Mouse (Mus musculus) liver, adult 2 months (tissue): ENCODE data around the gene Enox1. TPM values are rescaled to one million over a fixed set of nuclear protein-coding genes. Genes with fewer than 3 reads are reported as not detected.

Source experiments
- DNase-seq: peaks from one replicate; pipeline ENCODE4 v3.0.0-alpha.2; 2011; ENCODE audit warnings: low read depth, low spot score; ENCODE audit errors: extremely low read depth
- H3K27ac ChIP-seq: fragments of 200-500 bp; replicated peaks from 2 replicates; pipeline ENCODE4 v1.5.1; 2012; ENCODE audit warnings: low read depth, mild to moderate bottlenecking, control low read depth, inconsistent platforms, low read length; ENCODE audit not compliant: insufficient read depth
- H3K27me3 ChIP-seq: fragments of 200-500 bp; 2 replicates; pipeline ENCODE4 v1.6.1; 2012; ENCODE audit warnings: mild to moderate bottlenecking, moderate library complexity, low read length, inconsistent platforms; ENCODE audit not compliant: control insufficient read depth, insufficient read depth
- H3K36me3 ChIP-seq: fragments of 200-500 bp; 2 replicates; pipeline ENCODE4 v1.6.1; 2012; ENCODE audit warnings: low read length, inconsistent platforms; ENCODE audit not compliant: control insufficient read depth, insufficient read depth
- H3K4me1 ChIP-seq: fragments of 200-500 bp; 2 replicates; pipeline ENCODE4 v1.6.1; 2011; ENCODE audit warnings: low read length; ENCODE audit not compliant: control insufficient read depth, insufficient read depth
- H3K4me3 ChIP-seq: fragments of 200-500 bp; 2 replicates; pipeline ENCODE4 v1.5.1; 2011; ENCODE audit warnings: low read depth, mild to moderate bottlenecking, control low read depth, low read length, moderate library complexity; ENCODE audit not compliant: insufficient read depth
- H3K79me2 ChIP-seq: fragments of 200-500 bp; 2 replicates; pipeline ENCODE4 v1.6.1; 2012; ENCODE audit warnings: inconsistent platforms, mild to moderate bottlenecking, low read length, moderate library complexity; ENCODE audit not compliant: control insufficient read depth, insufficient read depth
- H3K9ac ChIP-seq: fragments of 200-500 bp; 2 replicates; pipeline ENCODE4 v1.6.1; 2012; ENCODE audit warnings: low read depth, mild to moderate bottlenecking, control low read depth, inconsistent platforms, low read length
- CTCF ChIP-seq: fragments of 200-500 bp; IDR thresholded peaks from 2 replicates; pipeline ENCODE4 v1.5.1; 2011; ENCODE audit warnings: low read depth, low read length, control low read depth
- POLR2A ChIP-seq: fragments of 200-500 bp; IDR thresholded peaks from 2 replicates; pipeline ENCODE4 v1.6.1; 2011; ENCODE audit warnings: low read length, control low read depth; ENCODE audit not compliant: insufficient read depth; ENCODE audit errors: extremely low read depth
- WGBS: fragments of 180-500 bp; shearing (Covaris S2); methylation state at CpG from one replicate; pipeline ENCODE4 v1.1.7; 2018; 5-methylcytosine and 5-hydroxymethylcytosine counted together
- polyA plus RNA-seq: library from polyadenylated mRNA; depleted of rRNA; stranded (reverse); fragments of >200 nt; gene quantifications from 2 replicates; pipeline ENCODE4 v1.2.3, GENCODE M21; 2012
- total RNA-seq: library from RNA; depleted of rRNA; stranded (reverse); fragments of >200 nt; gene quantifications from 2 replicates; pipeline ENCODE4 v1.2.3, GENCODE M21; 2014

Enox1 gene
- total and polyA plus RNA-seq, 2 experiments = 0.09 TPM; not detected in 1

GRCm38 (mm10) chr14:77478210-77478609 lies 321.6 kb downstream of the Enox1 start:
- no peaks in the 10 kb centered on the region; the same call in 1 of the 2 replicates for H3K27me3 ChIP-seq
- WGBS = 93% methylated on average over 7 of the region's 7 CpGs
- no peak overlapping the region for H3K27ac ChIP-seq
- no peaks in the 10 kb centered on the region for H3K36me3 ChIP-seq
- no peak for TF ChIP-seq POLR2A
- no peak for TF ChIP-seq CTCF
- no peaks in the 10 kb centered on the region for H3K4me1 ChIP-seq
- no peaks in the 10 kb centered on the region for H3K79me2 ChIP-seq
- no peak for DNase-seq
- no peak overlapping the region for H3K9ac ChIP-seq
- no peak overlapping the region for H3K4me3 ChIP-seq

- 95% methylated on average over 8 of the region's 8 CpGs for WGBS
- TF ChIP-seq POLR2A (no peak), CTCF (no peak)
- no peak overlapping the region for H3K4me3 ChIP-seq
- no peaks in the 10 kb centered on the region for H3K36me3 ChIP-seq
- no peaks in the 10 kb centered on the region; the same call in 1 of the 2 replicates for H3K27me3 ChIP-seq
- H3K27ac ChIP-seq = no peak overlapping the region
- H3K4me1 ChIP-seq = no peaks in the 10 kb centered on the region
- H3K9ac ChIP-seq = no peak overlapping the region
- DNase-seq = no peak
- H3K79me2 ChIP-seq = no peaks in the 10 kb centered on the region
Measured at GRCm38 (mm10) chr14:77478692-77479091, 322.1 kb downstream of the Enox1 start.

GRCm38 (mm10) chr14:77483076-77483475 lies 326.5 kb downstream of the Enox1 start:
- H3K4me3 ChIP-seq = no peak overlapping the region
- no peaks in the 10 kb centered on the region; the same call in 1 of the 2 replicates for H3K27me3 ChIP-seq
- no peak for DNase-seq
- TF ChIP-seq POLR2A = no peak
- no peak for TF ChIP-seq CTCF
- H3K79me2 ChIP-seq = no peaks in the 10 kb centered on the region
- H3K27ac ChIP-seq = no peak overlapping the region
- 43% methylated on average over 15 of the region's 15 CpGs for WGBS
- H3K4me1 ChIP-seq = no peaks in the 10 kb centered on the region
- H3K36me3 ChIP-seq = no peaks in the 10 kb centered on the region
- no peak overlapping the region for H3K9ac ChIP-seq

- Histone ChIP-seq H3K4me3 (no peak overlapping the region), H3K79me2 (no peaks in the 10 kb centered on the region), H3K36me3 (no peaks in the 10 kb centered on the region), H3K27ac (no peak overlapping the region), H3K27me3 (no peaks in the 10 kb centered on the region; the same call in 1 of the 2 replicates), H3K4me1 (no peaks in the 10 kb centered on the region), H3K9ac (no peak overlapping the region)
- 85% methylated on average over 8 of the region's 8 CpGs for WGBS
- no peak for DNase-seq
- no peak for TF ChIP-seq CTCF
- TF ChIP-seq POLR2A = no peak
Measured at GRCm38 (mm10) chr14:77484951-77485447, 328.4 kb downstream of the Enox1 start.

DNA sequence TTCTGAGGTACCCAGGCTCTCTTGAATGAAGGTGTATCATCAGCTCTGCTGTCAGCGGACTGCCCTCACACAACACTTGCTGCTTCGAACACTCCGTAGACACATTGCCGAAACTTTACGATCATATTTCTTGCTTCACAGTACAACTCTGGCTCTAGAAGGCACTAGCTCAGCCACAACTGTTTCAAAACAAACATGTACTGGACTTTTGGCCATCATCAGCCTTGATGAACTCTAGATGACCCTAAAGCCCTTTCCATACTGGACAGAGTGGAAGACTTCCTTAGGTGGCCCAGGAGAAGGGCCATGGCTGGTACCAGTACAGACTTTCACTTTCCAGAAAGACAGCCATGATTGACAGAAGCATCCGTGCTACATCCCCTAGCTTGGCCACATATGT lies 334.1 kb downstream of the Enox1 start:
- TF ChIP-seq POLR2A = no peak
- TF ChIP-seq CTCF = no peak
- H3K36me3 ChIP-seq = no peaks in the 10 kb centered on the region
- no peak overlapping the region for H3K9ac ChIP-seq
- no peak overlapping the region for H3K27ac ChIP-seq
- no peaks in the 10 kb centered on the region for H3K79me2 ChIP-seq
- peaks cover 4% of the 10 kb centered on the region; the same call in 1 of the 2 replicates for H3K4me1 ChIP-seq
- H3K4me3 ChIP-seq = no peak overlapping the region
- DNase-seq = peak; percentile 77
- WGBS = 39% methylated on average over 6 of the region's 6 CpGs
- no peaks in the 10 kb centered on the region for H3K27me3 ChIP-seq

DNA sequence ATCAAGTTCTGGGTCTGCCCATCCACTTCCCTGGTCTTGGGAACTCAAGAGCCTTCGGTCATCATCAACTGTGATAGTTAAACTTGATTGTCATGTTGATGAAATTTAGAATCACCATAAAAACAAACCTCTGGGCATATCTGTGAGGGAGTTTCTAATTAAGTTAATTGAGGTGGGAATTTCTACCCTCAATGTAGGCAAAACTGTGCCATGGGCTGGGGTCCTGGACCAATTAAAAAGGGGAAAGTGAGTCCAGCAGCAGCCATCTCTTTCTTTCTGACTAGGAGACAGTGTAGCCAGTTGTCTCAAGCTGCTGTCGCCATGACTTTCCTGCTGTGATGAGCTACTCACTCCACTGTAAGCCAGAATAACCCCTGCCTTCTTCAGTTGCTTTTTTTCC lies 335.2 kb downstream of the Enox1 start:
- no peak overlapping the region for H3K9ac ChIP-seq
- TF ChIP-seq CTCF = no peak
- no peak for TF ChIP-seq POLR2A
- H3K27ac ChIP-seq = no peak overlapping the region
- H3K4me3 ChIP-seq = no peak overlapping the region
- DNase-seq = no peak
- H3K27me3 ChIP-seq = no peaks in the 10 kb centered on the region
- H3K36me3 ChIP-seq = no peaks in the 10 kb centered on the region
- H3K79me2 ChIP-seq = no peaks in the 10 kb centered on the region
- H3K4me1 ChIP-seq = peaks cover 4% of the 10 kb centered on the region
- WGBS = 90% methylated on average over 2 of the region's 2 CpGs
